Mouse (Mus musculus): ENCODE measurements around the gene Kcnj12. TPM values are rescaled to one million over a fixed set of nuclear protein-coding genes. Genes with fewer than 3 reads are reported as not detected.
A peak's percentile ranks its signal among the peaks of the same experiment; 100 is the strongest.

Gene Kcnj12
- total RNA-seq, 2 experiments from 2014 or later = 17.9 to 18.2 TPM

DNA sequence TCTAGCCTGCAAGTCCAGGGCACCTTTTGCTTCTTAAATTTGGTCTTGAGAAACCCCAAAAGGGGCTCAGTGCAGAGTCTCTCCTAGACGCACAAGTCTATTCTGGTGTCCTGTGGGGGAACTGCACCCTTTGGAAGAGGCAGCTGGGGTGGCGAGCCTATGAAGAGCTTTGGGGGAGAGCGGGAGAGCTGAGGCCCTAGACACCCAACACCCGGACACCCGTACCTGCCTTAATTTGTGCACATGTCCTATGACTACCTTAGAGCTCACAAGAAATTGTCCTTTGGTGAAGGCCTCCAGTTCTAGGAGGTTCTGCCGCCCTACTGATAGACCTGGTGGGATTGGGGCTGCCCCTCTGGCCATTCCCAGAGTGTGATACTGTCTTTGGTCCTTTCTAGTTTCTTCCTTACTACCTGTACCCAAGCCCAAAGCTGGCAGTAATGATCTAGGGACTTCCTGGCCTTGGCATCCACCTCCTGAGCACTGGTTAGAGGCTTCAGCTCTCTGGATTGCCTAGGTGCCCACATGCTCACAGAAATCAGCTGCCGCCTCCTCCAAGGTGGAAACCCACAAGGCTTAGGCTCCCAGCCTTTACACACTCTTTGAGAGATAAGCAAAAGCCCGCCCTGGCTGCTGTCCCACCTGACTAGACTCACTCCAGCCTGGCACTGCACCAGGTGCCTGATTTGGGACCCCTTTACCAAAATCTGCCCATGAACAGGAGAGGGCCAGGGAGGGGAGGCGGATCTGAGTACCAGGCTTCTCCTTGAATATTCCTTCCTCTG, 1.2 kb downstream of the Kcnj12 start:
- intact Hi-C loops (cut with DNase I) = loop anchor here (2.0 kb wide), 1 partner anchor 39 kb away; no protein-coding TSS in a partner anchor
- no peak for DNase-seq (ENCODE audit: low spot score in 2 of 2)

DNA sequence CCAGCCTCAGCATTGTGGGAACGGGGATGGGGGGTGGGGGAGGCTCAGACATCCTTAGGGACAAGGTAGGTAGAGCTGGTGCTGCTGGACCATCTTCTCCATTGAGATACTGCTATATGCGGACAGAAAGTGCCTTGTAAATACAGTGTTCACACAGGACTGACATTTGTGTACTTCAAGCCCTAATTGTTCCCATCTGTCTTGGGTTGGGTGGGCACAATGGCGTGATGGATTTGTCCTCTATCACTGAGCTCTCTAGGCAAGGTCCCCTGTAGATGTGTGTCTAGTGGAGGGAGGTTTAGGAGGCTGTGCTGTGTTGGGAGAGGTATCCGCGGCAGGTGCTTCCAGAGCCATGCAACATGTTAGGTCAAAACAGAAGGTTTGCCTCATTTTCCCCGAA, 2.0 kb downstream of the Kcnj12 start:
- no peak for DNase-seq (ENCODE audit: low spot score in 2 of 2)
- intact Hi-C loops (cut with DNase I) = no loop called here

DNA sequence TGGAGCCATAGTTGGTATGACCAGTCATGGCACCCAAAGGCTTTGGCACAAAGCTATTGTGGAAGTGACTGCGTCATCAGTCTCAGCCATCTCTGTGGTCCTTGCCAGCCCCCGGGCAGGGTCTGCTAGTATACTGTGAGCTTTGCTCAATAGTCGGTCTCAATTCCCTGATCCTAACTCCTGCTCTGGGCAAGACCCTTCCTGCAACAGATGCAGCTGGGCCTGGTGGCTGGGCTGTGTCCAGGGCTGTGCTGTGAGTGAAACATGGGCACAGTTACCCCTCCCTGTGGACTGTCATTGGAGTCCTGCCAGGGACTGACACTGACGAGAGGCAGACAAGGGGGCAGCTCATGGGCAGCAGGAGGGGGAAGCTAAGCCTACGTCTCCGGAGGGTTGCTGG, 2.6 kb downstream of the Kcnj12 start:
- no peak for DNase-seq (ENCODE audit: low spot score in 2 of 2)
- intact Hi-C loops (cut with DNase I) = no loop called here

DNA sequence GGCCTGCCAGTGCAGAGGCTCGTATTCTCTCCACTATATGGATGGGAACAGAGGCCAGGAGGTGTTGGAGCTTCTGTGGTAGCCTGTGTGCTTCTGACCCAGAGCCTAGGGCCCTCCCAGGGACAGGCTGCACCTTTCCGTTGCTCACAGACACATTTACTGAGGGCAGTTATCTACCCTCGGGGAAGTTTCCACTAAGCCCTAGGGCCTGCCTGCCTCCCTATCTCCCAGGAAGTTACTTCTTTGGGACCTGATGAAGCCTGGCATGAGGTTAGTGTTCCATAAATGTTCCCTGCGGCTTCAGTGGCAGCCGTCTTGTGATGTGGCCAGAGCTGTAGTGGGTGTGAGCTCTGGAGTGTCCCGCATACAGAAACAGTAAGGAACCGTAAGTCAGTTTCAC, 3.2 kb downstream of the Kcnj12 start:
- intact Hi-C loops (cut with DNase I) = no loop called here
- no peak for DNase-seq (ENCODE audit: low spot score in 2 of 2)

DNA sequence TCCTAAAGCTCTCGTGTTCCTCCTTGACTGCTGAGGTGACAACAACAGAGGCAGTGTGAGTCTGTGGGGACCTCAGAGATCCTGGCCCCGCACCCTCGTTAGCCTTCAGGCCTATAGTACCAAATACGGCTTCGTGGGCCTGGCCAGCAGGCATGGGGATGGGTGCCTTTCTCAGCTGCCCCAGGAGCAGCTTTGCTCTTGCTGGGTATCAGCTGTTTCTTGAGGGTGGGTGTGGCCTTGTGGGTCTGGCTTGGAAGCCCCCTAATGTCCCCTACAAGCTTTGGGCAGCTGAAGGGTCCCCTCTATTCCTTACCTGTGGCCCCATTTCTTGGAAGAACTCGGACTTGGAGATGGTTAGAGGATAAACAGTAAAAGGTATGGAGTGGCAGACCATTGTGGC, 4.0 kb downstream of the Kcnj12 start:
- no peak for DNase-seq (ENCODE audit: low spot score in 2 of 2)
- intact Hi-C loops (cut with DNase I) = no loop called here

DNA sequence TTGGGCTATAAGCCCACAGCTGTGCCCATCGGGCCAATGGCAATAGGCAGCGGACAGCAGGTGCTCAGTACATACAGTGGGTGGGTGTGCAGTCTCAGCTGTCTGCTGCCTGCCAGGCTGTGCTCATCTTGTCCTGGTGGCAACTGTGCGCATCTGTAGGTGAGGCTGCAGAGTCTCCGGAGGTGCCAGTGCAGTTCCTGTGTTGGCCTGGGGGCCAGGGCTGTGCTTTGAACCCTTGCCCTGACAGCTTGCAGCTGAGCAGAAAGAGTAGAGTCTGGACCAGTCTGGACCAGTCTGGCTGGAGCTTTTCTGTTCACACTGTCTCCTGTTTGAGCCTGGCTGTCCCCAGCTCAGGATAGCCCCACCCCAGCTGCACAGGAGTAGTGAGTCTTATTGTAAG, 4.8 kb downstream of the Kcnj12 start:
- no peak for DNase-seq (ENCODE audit: low spot score in 2 of 2)
- intact Hi-C loops (cut with DNase I) = no loop called here

DNA sequence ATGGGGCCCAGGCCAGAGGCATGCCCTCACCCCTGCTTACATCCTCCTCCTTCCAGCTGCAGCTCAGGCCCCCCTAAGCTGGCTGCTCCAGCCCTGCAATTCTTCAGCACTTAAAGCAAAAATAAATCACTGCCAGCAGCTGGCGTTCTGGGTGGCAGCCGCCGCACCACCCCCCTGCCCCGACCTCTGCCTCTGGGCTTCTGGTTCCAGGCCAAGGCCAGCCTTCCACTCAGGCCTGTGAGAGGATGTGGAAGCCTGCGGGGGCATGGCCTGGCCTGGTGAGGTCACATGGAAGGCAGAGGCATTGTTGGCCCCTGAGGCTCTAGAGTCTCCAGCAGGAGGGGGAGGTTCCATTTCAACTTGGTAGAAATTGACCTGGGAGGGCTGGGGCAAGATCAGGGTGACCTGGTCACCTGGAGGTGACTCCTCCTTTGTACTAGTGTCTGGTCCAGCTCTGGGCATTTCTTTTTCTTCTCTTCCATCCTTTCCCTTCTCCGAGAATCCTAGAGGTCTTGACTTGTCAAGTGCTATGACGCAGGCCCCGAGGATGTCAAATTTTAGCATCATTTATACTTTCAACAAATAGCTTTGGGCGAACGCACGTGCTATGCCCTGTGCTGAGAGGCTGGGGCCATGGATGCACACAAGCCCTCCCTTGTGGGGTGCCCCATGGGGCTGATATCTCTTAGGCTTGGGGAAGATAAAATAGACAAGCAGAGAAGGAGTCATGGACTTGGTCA, 6.0 kb downstream of the Kcnj12 start:
- intact Hi-C loops (cut with DNase I) = no loop called here

DNA sequence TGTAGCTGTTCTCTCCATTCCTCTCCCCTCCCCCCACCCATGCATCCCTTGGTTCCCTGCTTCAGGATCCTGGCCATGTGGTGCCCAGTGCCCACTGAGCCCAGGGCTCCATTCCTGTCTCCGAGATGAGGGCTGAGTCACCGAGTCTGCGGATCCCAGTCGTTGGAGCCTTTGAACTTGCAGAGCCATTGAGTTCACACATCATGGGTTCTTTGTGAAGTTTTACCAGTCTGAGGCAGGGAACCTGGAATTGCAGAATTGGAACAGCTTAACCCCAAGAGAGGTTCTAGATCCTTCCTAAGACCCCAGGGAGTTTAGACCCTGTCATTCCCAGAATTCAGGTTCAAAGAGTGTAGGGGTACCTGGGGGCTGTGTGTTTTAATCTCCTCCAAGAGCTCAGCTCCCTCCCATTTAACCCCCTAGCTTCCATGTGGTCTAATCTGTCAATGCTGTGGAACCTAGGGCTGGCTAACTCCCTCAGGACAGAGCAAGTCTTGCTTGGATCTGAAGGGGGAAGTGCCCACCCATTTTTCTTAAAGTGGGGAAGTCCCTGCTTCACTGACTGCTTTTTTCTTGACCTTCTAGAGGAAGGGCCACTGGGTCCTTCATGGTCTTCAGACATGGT, 6.9 kb downstream of the Kcnj12 start:
- intact Hi-C loops (cut with DNase I) = no loop called here
- DNase-seq (ENCODE audit: low spot score in 2 of 2) = no peak

More for the DNA sequence above, 6.0 kb downstream of the Kcnj12 start:
- DNase-seq (ENCODE audit: low spot score in 2 of 2) = no peak

DNA sequence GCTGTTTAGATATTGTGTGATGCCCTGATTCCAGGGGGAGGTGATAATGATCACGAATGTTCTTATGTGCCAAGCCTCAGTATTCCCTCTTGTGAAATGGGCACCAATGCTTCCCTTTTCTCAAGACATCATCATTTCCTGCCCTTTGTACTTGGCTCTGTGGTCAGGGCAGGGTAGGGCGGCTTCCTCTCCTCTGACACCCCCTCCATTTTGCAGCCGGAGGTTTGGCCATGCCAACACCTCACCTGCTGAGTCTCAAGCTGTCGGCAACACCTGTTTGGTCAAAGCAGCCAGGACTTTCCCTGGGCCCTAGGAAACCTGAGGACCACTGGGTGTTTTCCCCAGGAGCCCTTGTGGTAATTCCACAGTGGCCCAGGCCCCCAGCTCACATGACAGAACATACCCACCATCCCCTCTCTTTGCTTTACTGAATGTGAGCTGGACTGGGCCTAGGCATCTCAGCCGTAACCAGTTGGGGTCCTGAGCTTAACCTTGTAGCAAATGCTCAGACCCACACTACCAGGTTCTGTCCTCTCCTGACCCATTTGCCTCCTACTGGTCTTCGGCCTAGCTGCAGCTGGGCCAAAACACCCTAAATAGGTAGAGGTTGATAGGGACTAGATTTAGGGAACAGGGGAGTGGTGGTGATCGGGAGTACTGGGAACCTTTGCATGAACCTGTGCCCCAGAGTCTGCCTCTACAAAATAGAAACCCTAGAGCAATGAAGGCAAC, 7.7 kb downstream of the Kcnj12 start:
- intact Hi-C loops (cut with DNase I) = no loop called here
- DNase-seq (ENCODE audit: low spot score in 2 of 2) = no peak

DNA sequence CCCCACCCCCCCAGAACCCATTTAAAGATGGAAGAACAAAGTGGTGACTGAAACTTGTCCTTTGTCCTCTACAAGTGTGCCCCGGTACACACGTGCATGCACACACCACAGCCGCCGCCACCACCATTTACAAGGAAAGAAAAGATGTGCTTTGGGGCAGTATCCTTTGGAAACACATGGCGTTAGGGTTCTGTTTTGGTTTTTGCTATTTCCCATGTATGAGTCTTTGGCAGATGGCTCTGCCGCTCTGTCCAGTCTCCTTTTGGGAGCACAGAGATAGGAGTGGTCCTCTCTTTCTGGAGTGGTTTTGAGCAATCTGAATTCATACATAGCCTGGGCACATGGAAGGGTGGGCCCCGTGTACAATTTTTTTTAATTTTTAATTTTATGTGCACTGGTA, 8.8 kb downstream of the Kcnj12 start:
- DNase-seq (ENCODE audit: low spot score in 2 of 2) = no peak
- intact Hi-C loops (cut with DNase I) = no loop called here

DNA sequence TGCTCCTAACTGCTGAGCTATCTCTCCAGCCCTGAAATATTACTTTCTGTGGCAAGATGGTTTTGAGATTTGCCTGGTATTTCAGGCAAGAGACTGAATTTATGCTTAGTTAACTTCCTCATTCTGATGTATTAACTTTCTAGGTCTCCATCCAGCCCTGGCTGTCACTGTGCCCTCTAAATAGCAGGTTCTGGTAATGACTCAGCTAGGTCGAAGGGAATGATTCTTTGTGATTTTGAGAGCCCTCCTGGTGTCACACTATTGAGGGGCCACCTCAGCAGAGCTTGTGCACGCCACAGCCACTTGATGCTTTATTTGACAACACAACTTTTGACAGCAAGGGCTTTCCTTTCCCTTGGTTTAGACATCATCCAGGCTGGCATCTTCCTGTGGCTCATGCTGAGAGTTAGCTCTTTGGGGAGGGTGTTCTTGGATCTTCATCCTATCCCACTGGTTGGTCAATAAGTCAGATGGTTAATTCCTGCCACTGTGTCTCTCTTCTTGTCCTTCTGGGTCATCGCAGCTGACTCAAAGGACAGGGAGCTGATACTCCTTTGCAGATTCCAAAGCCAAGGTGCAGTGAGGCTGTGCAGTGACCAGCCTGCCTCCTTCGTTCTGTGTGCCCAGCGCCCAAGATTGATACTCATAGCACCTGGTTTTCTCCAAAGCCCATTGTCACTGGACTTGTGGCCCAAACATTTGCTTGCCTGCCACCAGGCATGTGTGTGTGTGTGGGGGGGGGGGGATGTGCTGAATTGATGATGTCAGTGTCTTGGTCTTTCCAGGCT, 9.5 kb downstream of the Kcnj12 start:
- intact Hi-C loops (cut with DNase I) = no loop called here
- DNase-seq (ENCODE audit: low spot score in 2 of 2) = no peak

DNA sequence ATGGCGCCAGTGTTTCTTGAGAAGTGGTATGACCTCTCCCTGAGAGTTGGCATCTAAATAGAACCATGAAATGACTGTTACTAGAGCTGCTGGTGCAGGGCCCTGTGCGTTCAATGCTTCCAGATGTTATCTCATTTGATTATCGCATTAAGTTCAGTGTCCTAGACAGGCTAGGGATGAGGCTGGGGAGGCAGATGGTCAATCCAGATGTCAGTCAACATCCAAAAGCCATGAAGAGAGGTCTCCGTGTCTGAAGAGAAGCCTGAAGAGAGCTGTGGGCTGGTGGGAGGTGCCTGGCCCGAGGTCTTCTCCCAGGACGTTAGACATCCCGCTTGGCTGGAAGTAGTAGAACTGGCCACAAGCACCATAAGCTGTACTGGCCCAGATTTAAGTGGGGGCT, 10.1 kb downstream of the Kcnj12 start:
- no peak for DNase-seq (ENCODE audit: low spot score in 2 of 2)
- intact Hi-C loops (cut with DNase I) = no loop called here

DNA sequence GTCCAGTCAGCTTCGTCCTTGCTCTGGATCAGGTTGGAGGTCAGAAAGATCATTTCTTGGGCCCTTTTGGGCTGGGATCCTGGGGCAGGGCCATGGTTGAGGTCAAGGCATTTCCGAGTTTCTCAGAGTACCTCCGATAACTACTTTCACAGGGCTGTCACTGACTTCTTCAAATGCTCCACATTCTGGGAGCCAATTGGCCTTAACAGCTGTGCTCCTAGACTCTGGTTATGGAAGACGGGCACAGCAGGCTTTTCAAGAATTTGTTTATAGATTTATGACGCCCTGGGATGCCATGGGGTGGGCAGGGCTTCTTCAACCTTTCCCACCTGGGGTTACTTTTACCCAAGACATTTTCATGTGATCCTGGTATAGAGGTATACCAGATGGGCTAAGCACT, 10.8 kb downstream of the Kcnj12 start:
- intact Hi-C loops (cut with DNase I) = no loop called here
- no peak for DNase-seq (ENCODE audit: low spot score in 2 of 2)

DNA sequence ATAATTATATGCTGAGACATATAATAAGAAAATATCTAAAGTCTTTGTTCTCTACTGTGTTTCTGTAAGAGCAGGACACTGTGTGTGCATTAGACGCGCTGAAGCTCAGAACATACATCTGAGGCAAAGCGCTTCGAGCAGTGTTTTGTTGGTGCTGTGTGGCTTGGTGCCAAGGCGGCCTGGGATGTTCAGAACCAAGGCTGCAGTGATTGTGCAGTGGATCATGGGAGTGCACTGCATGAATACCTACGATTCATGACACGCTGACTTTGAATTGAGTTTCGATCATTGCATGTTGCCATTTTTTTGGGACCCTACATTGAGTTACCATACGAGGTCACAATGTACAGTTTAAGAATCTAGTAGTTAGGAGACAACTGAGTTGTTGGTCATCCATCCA, 14.3 kb downstream of the Kcnj12 start:
- intact Hi-C loops (cut with DNase I) = no loop called here

DNA sequence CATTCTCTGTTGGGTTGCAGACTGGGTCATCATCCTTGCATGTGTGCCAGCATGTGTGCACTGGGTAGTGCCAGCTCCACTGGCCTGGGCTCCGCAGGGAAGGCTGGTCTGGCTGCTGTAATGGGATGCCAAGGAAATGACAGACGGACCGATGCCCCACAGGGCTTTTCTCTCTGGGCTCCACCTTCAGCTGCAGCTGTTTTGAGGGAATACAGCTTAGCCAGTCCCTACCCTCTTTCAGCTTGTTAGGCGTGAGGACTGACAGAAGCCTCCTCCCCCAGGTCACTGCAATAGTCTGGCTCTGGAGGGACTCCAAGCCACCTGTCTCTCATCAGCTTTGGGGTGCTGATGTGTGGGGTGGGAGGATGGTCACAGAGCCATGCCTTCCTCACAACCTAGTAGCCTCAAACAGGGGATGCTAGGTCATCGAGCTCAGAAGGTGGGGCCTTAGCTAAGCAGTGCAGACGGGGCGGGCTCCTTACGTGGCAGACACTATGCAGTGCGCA, 16.0 kb downstream of the Kcnj12 start:
- intact Hi-C loops (cut with DNase I) = no loop called here
- no peak for DNase-seq (ENCODE audit: low spot score in 2 of 2)

More for the DNA sequence above, 14.3 kb downstream of the Kcnj12 start:
- no peak for DNase-seq (ENCODE audit: low spot score in 2 of 2)

DNA sequence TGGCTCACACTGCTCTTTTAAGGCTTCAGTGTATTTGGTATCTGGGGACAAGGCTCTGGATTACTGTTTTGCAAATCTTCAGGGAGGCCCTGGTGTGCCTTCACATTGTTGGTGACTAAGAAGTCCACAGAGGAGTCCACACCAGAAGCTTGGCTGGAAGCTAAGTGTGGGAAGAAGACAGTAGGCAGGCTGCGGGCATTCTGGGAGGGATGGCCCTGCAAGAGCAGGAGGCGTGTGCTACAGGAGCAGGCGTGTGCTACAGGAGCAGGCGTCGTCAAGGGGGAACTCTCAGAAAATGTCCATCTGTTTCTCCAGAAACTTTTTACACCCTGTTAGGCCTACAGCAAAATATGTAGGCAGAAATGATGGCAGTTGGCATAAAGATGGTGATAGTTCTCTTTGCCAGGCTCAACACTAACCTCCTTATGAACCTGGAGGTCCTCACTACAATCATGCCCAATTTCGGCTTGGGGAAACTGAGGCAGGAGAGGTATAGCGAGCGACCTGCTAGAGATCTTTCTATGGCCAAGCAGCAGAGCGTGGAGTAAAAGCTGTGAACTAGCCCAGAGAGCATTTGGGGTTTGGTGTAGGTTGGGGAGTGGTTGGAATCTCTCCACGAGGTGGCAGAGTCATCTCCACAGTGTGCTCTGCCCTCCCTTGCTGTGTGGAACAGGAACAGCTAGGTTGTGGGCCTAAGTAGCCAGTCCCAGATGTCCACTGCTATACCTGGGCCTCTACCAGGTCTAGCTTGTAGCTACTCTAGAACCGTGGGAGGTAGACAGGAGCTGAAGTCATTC, 18.7 kb downstream of the Kcnj12 start:
- intact Hi-C loops (cut with DNase I) = no loop called here
- DNase-seq (ENCODE audit: low spot score in 2 of 2) = peak; percentile 67 to 76

DNA sequence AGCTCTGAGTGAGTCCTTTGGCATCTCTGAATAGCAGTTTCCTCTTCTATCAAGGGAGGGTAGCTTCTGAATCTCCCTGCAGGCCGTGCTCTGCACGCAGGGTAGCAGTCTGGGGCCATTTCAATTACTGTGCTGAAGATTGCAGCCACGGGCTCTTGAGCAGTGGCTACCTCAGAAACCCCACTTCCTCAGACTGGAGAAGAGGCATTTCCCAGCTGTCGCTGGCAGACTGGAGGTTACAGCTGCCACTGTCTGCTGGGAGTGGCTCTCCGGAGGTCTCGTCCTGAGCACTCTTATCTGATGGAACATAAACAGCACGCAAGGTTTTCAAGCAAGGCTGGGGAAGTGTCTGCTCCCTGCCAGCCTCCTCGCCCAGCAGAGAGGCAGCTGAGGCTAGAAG, 20.2 kb downstream of the Kcnj12 start:
- intact Hi-C loops (cut with DNase I) = no loop called here
- no peak for DNase-seq (ENCODE audit: low spot score in 2 of 2)
